Mouse (Mus musculus): Measurements from ENCODE around the gene Daw1. TPM values are rescaled to one million over a fixed set of nuclear protein-coding genes. Genes with fewer than 3 reads are reported as not detected.

The Daw1 gene
- not detected in 2 replicates for total RNA-seq (2014; rRNA removed)
- polyA plus RNA-seq (2012; rRNA removed): not detected in 2 replicates

DNA sequence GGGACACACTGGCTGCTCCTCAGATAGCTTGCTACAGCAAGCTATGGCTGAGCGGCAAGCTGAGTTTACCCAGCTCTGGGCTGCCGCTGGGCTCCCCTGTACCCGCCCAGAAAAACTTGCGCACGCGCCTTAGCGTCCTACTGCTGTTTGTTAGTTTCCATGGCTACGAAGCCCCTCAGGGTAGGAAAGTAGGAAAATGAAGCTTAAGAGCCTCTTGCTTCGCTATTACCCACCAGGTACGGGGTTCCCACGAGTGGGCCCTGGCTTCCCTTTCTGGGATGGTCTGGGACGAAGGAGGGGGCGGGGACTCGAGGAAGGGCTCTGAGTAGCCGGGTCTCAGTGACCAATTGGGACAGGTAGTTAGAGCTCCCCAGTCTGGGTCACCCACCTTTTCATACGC lies at the start of gene Daw1:
Gene Daw1, plus strand, starts transcription at position 150 of the 400 bp plus-strand sequence.
- peak within 1 kb of the TSS; percentile 71 for H3K4me3 ChIP-seq (ENCODE audit: insufficient read depth, low read depth, low read length)
- TF ChIP-seq POLR2A (IDR thresholded peaks at IDR 0.05; ENCODE audit: extremely low read depth, insufficient read depth, low read length) (no peak), CTCF (IDR thresholded peaks at IDR 0.05; ENCODE audit: low read depth, low read length) (no peak)
- H3K79me2 ChIP-seq (ENCODE audit: control insufficient read depth, insufficient read depth, low read length): no peaks in the 10 kb centered on the region
- no peak within 1 kb of the TSS for H3K27ac ChIP-seq (replicated peaks; ENCODE audit: insufficient read depth, low read depth, low read length)
- WGBS: 3% methylated on average over 16 of the region's 16 CpGs
- no peaks in the 10 kb centered on the region; the same call in 1 of the 2 replicates for H3K27me3 ChIP-seq (ENCODE audit: control insufficient read depth, insufficient read depth, low read length)
- peak within 1 kb of the TSS; percentile 61 for H3K9ac ChIP-seq (ENCODE audit: low read depth, low read length)
- H3K4me1 ChIP-seq (ENCODE audit: control insufficient read depth, insufficient read depth, low read length): no peaks in the 10 kb centered on the region
- peak; percentile 11 for DNase-seq (ENCODE audit: extremely low read depth, low read depth, low spot score)
- no peaks in the 10 kb centered on the region for H3K36me3 ChIP-seq (ENCODE audit: control insufficient read depth, insufficient read depth, low read length)

DNA sequence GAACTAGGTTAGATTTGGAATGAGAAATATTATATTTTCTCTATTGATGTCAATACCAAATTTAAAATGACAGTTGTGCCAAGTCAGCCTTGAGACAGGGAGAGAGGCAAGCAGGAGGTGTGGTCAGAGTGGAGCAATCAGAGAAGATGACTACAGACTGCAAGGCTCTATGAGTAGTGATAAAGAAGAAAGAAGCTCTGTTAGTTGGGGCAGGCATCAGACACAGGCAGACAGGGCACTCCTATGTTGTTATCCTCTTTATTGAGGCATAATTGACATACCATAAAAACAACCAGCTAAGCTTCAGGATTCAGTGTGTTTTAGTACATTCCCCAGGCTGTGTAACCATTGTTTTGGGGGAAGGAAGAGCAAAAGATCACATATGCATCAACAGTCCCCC lies 48.6 kb upstream of the Daw1 start:
- Histone ChIP-seq H3K4me1 (ENCODE audit: control insufficient read depth, insufficient read depth, low read length) (no peaks in the 10 kb centered on the region), H3K27ac (replicated peaks; ENCODE audit: insufficient read depth, low read depth, low read length) (no peak overlapping the region)

DNA sequence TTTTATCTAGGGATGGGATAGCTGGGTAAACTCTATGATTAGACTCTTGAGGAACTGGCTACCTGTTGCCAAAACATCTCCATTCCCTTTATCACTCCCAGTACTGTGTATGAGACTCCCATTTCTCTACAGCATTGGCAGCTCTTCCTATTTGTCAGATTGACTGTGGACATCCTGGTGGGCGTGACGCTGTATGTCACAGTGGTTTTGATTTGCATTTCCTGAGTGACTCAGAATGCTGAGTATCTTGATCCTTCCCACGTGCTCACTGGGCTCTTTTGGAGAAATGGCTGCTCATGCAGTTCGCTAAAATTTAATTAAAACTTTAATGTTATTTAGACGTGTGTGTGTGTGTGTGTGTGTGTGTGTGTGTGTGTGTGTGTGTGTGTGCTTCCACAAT lies 47.8 kb upstream of the Daw1 start:
- WGBS: 68% methylated on average over 5 of the region's 5 CpGs
- Histone ChIP-seq H3K27ac (replicated peaks; ENCODE audit: insufficient read depth, low read depth, low read length) (no peak overlapping the region), H3K36me3 (ENCODE audit: control insufficient read depth, insufficient read depth, low read length) (no peaks in the 10 kb centered on the region)

More for the DNA sequence above, 48.6 kb upstream of the Daw1 start:
- H3K4me3 ChIP-seq (ENCODE audit: insufficient read depth, low read depth, low read length): no peak overlapping the region
- no peak overlapping the region for H3K9ac ChIP-seq (ENCODE audit: low read depth, low read length)
- no peaks in the 10 kb centered on the region for H3K36me3 ChIP-seq (ENCODE audit: control insufficient read depth, insufficient read depth, low read length)
- DNase-seq (ENCODE audit: extremely low read depth, low read depth, low spot score): no peak
- H3K27me3 ChIP-seq (ENCODE audit: control insufficient read depth, insufficient read depth, low read length): no peaks in the 10 kb centered on the region
- H3K79me2 ChIP-seq (ENCODE audit: control insufficient read depth, insufficient read depth, low read length): no peaks in the 10 kb centered on the region
- TF ChIP-seq CTCF (IDR thresholded peaks at IDR 0.05; ENCODE audit: low read depth, low read length) (no peak), POLR2A (IDR thresholded peaks at IDR 0.05; ENCODE audit: extremely low read depth, insufficient read depth, low read length) (no peak)

DNA sequence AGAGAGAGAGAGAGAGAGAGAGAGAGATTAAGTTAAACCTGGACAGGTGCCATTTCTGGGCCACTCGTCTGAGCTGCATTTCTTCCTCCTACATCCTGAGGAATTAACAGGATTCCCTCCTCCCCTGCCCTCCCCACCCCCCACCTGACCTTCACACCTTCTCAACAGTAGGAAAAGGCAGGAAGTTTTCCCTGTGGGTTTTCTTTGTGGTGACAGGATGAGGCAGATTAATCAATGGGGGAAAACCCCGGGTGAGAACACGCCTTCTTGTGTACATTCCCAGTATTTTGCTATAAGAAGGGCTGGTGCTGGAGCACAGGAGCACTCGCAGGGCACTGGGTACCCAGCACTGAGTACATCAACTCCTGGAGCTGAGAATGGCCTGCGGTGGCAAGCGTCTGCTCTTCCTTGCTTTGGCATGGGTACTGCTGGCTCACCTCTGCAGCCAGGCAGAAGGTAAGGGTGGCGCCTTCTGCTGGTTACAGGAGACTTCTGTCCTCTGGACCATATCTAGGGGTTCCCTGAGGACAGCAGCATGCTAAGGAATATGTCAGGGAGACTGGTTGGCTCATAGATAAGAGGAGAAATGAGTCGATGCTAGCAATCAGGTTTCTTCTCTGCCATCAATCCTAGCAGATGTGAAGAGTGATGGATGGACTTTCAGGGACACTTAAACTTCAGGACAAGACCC lies 43.0 kb upstream of the Daw1 start, which contains the start of gene Ccl20:
Gene Ccl20, plus strand, starts transcription at position 320 of the 691 bp plus-strand sequence.
- Histone ChIP-seq H3K4me1 (ENCODE audit: control insufficient read depth, insufficient read depth, low read length) (no peaks in the 10 kb centered on the region), H3K27ac (replicated peaks; ENCODE audit: insufficient read depth, low read depth, low read length) (no peak within 1 kb of the TSS), H3K79me2 (ENCODE audit: control insufficient read depth, insufficient read depth, low read length) (no peaks in the 10 kb centered on the region), H3K36me3 (ENCODE audit: control insufficient read depth, insufficient read depth, low read length) (no peaks in the 10 kb centered on the region), H3K27me3 (ENCODE audit: control insufficient read depth, insufficient read depth, low read length) (no peaks in the 10 kb centered on the region; the same call in 1 of the 2 replicates), H3K9ac (ENCODE audit: low read depth, low read length) (no peak within 1 kb of the TSS), H3K4me3 (ENCODE audit: insufficient read depth, low read depth, low read length) (no peak within 1 kb of the TSS)
- DNase-seq (ENCODE audit: extremely low read depth, low read depth, low spot score): no peak
- 27% methylated on average over 8 of the region's 8 CpGs for WGBS
- no peak for TF ChIP-seq CTCF (IDR thresholded peaks at IDR 0.05; ENCODE audit: low read depth, low read length)
- no peak for TF ChIP-seq POLR2A (IDR thresholded peaks at IDR 0.05; ENCODE audit: extremely low read depth, insufficient read depth, low read length)

More for the DNA sequence above, 47.8 kb upstream of the Daw1 start:
- Histone ChIP-seq H3K27me3 (ENCODE audit: control insufficient read depth, insufficient read depth, low read length) (no peaks in the 10 kb centered on the region; the same call in 1 of the 2 replicates), H3K4me3 (ENCODE audit: insufficient read depth, low read depth, low read length) (no peak overlapping the region), H3K79me2 (ENCODE audit: control insufficient read depth, insufficient read depth, low read length) (no peaks in the 10 kb centered on the region), H3K4me1 (ENCODE audit: control insufficient read depth, insufficient read depth, low read length) (no peaks in the 10 kb centered on the region), H3K9ac (ENCODE audit: low read depth, low read length) (no peak overlapping the region)
- no peak for DNase-seq (ENCODE audit: extremely low read depth, low read depth, low spot score)
- TF ChIP-seq POLR2A (IDR thresholded peaks at IDR 0.05; ENCODE audit: extremely low read depth, insufficient read depth, low read length) (no peak), CTCF (IDR thresholded peaks at IDR 0.05; ENCODE audit: low read depth, low read length) (no peak)

DNA sequence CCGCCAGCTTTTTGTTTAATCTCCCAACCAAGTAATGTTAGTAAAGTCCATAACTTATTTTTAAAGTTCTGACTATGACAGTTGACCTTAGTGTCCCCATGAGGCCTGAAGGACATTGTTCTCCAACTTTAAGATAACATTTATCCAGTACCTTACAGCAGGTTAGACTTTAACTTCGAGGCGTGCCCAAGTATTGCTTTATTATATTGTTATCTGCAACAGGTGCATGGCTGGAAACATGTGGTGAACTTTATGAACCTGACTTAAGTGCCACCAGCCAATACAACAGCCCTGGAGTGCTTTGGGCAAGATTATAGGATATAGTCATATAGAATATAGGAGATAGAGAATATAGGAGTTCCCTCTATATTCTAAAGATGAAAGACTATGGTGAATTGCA lies 42.3 kb upstream of the Daw1 start:
- Histone ChIP-seq H3K79me2 (ENCODE audit: control insufficient read depth, insufficient read depth, low read length) (no peaks in the 10 kb centered on the region), H3K27ac (replicated peaks; ENCODE audit: insufficient read depth, low read depth, low read length) (no peak overlapping the region), H3K9ac (ENCODE audit: low read depth, low read length) (no peak overlapping the region), H3K4me1 (ENCODE audit: control insufficient read depth, insufficient read depth, low read length) (no peaks in the 10 kb centered on the region), H3K36me3 (ENCODE audit: control insufficient read depth, insufficient read depth, low read length) (no peaks in the 10 kb centered on the region), H3K27me3 (ENCODE audit: control insufficient read depth, insufficient read depth, low read length) (no peaks in the 10 kb centered on the region; the same call in 1 of the 2 replicates), H3K4me3 (ENCODE audit: insufficient read depth, low read depth, low read length) (no peak overlapping the region)
- TF ChIP-seq CTCF (IDR thresholded peaks at IDR 0.05; ENCODE audit: low read depth, low read length) (no peak), POLR2A (IDR thresholded peaks at IDR 0.05; ENCODE audit: extremely low read depth, insufficient read depth, low read length) (no peak)
- DNase-seq (ENCODE audit: extremely low read depth, low read depth, low spot score): no peak
- 89% methylated on average over 3 of the region's 3 CpGs for WGBS

GRCm38 (mm10) chr1:83117661-83118060 lies 41.9 kb upstream of the Daw1 start:
- no peak overlapping the region for H3K27ac ChIP-seq (replicated peaks; ENCODE audit: insufficient read depth, low read depth, low read length)
- no peaks in the 10 kb centered on the region for H3K36me3 ChIP-seq (ENCODE audit: control insufficient read depth, insufficient read depth, low read length)
- no peaks in the 10 kb centered on the region; the same call in 1 of the 2 replicates for H3K27me3 ChIP-seq (ENCODE audit: control insufficient read depth, insufficient read depth, low read length)
- 92% methylated on average over 7 of the region's 7 CpGs for WGBS
- no peaks in the 10 kb centered on the region for H3K79me2 ChIP-seq (ENCODE audit: control insufficient read depth, insufficient read depth, low read length)
- TF ChIP-seq CTCF (IDR thresholded peaks at IDR 0.05; ENCODE audit: low read depth, low read length): no peak
- no peak for TF ChIP-seq POLR2A (IDR thresholded peaks at IDR 0.05; ENCODE audit: extremely low read depth, insufficient read depth, low read length)
- no peak overlapping the region for H3K9ac ChIP-seq (ENCODE audit: low read depth, low read length)
- no peaks in the 10 kb centered on the region for H3K4me1 ChIP-seq (ENCODE audit: control insufficient read depth, insufficient read depth, low read length)
- H3K4me3 ChIP-seq (ENCODE audit: insufficient read depth, low read depth, low read length): no peak overlapping the region
- DNase-seq (ENCODE audit: extremely low read depth, low read depth, low spot score): no peak

All from liver, adult 2 months (tissue).